Mouse (Mus musculus) regulatory T cell (primary cell): Measurements from ENCODE around the gene Tmem189.

Experiments used
- in situ Hi-C: fragments of 300-600 bp; cut with MboI, MseI; formaldehyde crosslinking; loops from one replicate; pipeline ENCODE4 v1.15.1; 2025; ENCODE audit warnings: high pct_unique_total_duplicates

The Tmem189 gene

GRCm38 (mm10) chr2:167689501-167690218 lies at the start of gene Tmem189:
Gene Tmem189, minus strand, starts transcription at chr2:167689822.
- in situ Hi-C loops = loop anchor here (5.0 kb wide), 1 partner anchor 208 kb away; no protein-coding TSS in a partner anchor

- in situ Hi-C loops = no loop called here
Measured at GRCm38 (mm10) chr2:167739030-167739429, 49.4 kb upstream of the Tmem189 start.

GRCm38 (mm10) chr2:167734861-167735260 lies 45.2 kb upstream of the Tmem189 start:
- in situ Hi-C loops = no loop called here

DNA sequence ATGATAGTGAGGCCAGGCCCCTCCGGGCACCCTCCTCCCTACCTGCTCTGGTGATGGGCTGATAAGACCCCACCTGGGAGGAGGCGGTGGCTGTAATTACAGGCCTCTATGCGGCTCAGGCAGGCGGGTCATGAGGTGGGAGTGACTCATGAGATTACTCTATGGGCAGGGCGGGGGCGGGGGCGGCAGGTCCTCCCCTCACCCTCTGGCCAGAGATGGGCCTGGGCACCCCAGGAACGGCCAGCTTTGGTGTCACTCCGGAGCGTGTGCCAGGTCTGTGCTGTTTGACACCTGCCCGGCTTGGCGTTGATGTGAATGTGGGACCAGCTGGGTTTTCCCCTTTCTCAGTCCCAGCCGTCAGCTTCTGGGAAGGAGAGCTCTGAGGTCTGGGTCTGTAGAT lies 41.5 kb upstream of the Tmem189 start:
- in situ Hi-C loops = no loop called here

DNA sequence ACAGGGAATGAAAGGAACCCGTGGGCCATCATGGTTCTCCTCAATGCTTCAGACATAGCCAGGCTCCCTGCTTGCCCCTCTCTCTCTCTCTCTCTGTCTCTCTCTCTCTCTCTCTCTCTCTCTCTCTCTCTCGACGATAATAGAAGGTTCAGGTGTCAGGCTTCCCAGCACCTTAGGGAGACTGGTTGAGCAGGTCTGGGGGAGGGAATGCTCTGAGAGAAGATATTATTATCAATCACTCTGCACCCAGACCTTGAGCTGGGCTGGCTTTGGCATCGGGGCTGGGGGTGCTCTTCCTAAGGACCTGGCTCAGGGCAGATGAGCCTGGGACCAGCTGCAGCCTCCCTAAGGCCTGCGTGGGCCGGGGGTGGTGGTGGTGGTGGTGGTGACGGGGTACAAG lies 40.4 kb upstream of the Tmem189 start:
- in situ Hi-C loops = no loop called here

GRCm38 (mm10) chr2:167727161-167727560 lies 37.5 kb upstream of the Tmem189 start:
- in situ Hi-C loops = loop anchor here (5.0 kb wide), 1 partner anchor 45 kb away; no protein-coding TSS in a partner anchor

DNA sequence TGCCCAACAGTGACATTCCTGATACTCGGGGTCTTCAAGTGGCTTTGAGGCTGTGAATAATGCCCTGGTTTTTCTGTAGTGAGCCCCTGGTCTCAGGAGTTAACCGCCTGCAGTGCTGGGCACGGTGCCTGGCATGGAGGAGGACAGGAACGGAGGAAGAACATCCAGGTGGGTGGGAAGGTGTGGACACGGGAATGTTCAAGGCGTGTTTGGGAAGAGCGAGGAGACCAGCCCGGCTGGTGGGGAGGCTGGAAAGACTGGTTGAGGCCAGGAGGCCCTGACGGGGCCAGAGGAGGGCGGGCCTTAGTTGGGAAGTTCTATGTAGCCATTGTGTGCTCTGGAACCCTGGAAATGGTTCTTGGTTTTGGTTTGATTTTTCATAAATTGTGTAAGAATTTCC lies 36.3 kb upstream of the Tmem189 start:
- in situ Hi-C loops = loop anchor here (5.0 kb wide), 1 partner anchor 46 kb away; no protein-coding TSS in a partner anchor

DNA sequence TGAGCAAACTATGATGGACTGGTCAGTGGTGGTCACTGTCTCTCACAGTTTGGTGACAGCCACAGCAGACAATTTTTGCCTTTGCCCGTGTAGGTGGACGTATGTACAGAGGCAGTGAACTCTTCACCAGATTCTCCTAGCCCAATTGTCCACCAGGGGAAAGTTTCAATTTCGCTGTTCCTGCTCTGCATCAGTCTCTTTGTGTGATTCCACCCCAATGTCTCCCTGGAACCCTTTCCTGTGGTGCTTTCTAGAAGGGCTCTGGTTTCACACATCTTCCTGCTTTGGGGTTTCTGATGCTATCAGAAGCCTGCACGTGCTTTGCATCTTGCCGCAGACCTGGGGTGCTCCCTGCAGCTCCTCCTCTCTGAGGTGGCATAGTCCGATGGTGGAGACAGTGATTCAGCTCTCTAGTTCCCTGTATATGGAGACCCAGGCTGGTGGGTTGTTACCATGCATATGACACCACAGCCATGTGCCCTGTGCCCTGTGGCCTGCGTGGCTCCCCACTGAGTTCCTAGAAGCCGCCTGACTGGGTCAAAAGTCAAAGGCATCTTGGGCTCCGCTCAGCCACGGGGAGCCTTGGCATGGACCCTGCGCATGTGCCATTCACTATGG lies 34.1 kb upstream of the Tmem189 start:
- in situ Hi-C loops = no loop called here

GRCm38 (mm10) chr2:167722538-167722937 lies 32.9 kb upstream of the Tmem189 start:
- in situ Hi-C loops = no loop called here

- in situ Hi-C loops = no loop called here
Measured at GRCm38 (mm10) chr2:167721159-167721882, 31.7 kb upstream of the Tmem189 start.

GRCm38 (mm10) chr2:167719520-167719919 lies 29.9 kb upstream of the Tmem189 start:
- in situ Hi-C loops = no loop called here

DNA sequence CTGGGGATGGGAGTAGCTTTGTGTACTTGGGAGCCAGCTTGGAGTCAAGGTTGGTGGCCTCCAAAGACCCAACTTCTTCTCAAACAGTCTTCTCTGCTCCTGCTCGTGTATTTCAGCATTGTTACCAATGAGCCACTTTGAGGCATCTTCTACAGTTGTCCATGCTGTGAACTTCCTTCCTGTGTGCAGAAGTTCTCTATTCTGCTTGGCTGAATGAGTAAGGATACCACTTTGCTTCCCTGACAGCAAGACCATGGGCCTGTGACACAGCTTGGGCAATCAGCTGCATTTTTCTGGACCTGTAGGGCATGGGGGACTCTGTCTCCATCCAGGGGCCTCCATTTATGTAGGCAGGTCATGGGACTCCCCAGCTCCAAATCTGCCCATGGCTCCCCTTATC lies 27.6 kb upstream of the Tmem189 start:
- in situ Hi-C loops = no loop called here

DNA sequence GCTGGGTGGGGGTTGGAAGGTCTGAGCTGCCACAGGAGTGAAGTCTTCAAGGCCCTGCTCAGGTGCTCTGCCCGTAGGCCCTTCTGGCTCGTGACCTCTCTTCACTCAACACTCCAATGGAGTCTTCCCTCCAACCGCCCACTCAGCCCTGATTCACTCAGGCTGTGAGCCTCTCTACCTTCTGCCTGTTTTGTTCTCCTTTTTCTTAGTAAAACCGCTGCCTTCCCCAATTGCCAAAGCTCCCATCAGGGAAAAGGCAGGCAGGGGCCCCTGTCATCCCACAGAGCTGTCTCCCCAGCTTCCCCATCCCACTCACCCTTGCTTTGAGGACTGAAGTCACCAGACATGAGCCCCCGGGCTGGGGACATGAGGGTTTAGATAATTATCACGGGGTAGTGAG lies 25.4 kb upstream of the Tmem189 start:
- in situ Hi-C loops = no loop called here

DNA sequence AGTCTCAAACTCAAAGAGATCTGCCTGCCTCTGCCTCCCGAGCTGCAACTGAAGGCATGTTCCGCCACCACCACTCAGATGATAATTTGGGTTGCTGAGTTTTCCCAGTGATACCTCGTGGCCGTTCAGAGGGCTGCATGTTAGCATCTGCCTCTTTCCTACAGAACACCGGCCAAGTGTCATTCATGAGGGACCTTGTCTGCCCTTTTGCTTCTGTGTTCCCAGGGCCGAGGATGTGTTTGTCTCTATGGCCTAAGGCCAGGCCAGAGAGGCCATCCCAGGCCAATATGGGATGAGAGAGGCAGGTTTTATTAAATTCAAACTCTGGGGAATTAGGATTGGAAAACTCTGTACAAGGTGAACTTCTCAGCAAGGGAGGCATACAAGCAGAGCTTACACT lies 24.7 kb upstream of the Tmem189 start:
- in situ Hi-C loops = no loop called here

DNA sequence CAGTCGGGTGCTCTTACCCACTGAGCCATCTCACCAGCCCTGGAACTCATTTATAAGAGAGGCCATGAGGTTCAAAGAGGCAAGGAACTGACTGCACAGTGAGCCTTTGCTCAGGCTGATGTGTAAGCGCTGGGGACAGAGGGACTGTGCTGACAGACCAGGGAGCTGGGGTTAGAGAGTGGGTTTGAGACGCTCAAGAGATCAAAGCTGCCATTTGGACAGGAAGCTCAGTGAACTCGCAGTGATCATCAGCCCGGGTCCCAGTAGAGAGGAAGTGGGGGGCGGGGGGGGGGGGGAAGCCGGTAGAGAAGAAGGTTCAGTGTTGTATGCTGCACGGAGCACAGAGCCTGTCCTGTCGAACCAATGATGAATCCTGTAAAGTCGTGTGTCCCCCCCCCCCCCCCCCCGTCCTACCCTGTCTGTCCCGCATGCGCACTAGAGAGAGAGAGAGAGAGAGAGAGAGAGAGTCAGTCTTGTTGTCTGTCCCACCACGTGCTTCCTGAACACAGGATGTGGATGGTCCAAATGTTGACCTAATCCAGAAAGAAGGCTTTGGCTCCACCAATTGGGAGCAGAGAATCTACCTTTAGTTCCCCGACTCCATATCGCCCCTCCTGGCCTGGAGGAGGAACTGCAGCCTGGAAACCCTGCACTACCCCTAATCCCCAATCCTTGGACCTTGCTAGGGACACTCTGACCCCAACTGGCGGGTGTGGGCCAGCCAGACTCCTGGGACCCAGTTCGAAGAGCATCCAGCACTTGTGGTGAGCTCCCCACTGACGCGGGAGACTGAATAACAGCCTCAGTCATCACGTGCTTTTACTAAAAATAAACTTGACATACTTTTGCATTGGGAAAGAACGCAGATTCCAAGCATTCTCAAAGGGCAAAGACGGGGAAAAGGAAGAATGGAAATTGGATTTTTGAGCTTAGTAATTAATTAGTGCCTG lies 23.5 kb upstream of the Tmem189 start:
- in situ Hi-C loops = no loop called here

GRCm38 (mm10) chr2:167710574-167710973 lies 21.0 kb upstream of the Tmem189 start:
- in situ Hi-C loops = no loop called here

DNA sequence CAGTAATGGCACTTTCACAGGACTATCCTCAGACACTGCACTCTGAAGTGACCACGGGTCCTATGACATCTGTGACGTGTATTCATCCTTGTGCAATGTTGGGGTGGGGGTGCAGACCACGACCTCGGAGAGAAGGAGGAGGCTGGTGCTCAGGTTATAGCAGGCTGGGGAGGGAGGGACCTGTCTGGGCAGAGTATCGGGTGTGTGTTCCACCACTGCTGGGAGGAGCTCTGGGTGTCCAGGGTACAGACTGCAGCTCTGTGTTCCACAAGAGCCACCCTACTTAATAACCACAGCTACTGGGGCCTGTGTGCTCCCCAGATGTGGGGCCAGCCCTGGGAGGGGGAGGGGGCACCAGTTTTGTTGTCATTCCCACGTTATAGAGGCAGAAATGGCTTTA lies 20.3 kb upstream of the Tmem189 start:
- in situ Hi-C loops = no loop called here

- in situ Hi-C loops = no loop called here
Measured at GRCm38 (mm10) chr2:167708373-167708772, 18.8 kb upstream of the Tmem189 start.

DNA sequence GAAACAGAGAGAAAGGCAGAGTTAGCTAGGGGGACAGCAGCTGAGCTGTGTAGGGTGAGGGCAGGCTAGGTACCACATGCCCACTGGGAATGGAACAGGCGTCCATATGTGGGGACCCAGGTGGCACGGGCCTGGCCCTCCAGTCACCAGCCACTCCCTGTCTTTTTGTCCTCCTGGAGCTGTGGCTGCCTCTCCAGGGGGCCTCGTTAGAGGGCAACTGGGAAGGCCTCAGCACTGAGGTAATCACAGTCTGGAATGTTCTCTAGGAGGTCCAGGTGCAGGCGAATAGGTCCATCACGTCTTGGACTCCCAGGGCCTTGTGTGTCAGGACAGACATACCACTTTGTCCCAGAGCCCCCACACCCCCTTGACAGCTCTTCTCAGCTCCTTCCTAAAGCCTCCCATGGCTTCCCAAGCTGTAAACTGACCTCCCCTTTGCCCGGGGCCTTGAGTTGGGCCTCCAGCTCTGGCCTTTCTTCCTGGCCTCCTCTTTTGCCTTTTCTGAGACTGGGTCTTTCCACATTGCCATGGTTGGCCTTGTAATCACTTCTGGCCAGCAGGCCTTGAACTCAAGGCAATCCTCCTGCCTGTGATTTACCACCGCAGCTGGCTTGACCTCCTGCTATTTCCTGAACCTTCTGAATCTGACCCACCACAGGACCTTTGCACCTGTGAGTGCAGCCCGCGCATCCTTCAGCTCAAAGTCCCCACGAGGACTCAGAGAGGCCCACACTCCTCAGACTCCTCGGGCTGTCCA lies 16.7 kb upstream of the Tmem189 start:
- in situ Hi-C loops = no loop called here

DNA sequence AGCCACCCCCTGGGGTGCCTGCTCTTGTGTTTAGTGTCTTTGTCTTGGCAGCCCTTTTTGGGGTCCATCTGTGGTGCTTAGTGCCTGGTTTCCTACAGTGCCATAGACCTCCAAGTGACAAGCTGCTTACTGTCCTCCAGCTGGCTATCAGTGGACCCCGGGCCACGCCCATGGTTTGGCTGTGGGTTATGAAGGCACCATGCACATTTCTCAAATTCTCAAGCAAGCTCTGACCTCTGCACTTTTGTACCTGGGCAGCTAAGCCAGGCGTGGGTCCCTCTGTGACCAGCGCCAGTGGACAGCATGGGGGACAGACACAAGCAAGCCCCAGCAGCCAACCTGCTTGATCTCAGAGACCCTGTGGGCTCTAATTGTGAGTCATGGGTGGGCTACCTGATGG lies 14.8 kb upstream of the Tmem189 start:
- in situ Hi-C loops = no loop called here

DNA sequence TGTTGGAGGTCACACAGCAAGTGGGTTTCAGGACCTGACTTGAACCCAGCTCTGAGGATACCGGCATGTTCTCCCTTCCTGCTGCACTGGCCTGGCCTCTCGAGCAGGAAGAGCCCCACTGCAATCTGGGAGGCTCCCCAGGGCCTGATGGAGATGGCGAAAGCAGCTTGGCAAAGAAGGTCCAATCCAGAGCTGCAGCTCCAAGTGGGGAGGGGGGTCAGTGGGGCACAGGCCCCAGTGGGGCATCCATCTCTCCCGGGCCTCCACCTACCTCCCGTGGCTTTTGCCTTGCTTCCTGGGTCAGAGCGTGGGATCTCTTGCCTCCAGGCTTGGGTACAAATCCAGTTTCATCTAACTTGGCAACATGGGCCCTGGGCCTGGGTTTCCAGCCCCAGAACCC lies 12.5 kb upstream of the Tmem189 start:
- in situ Hi-C loops = no loop called here
